Mouse (Mus musculus): ENCODE data around the gene Kif1b.
"Not testable (repeated sequence)": the region's sequence is repeated elsewhere in the genome, so short reads cannot be mapped to it uniquely, and the experiment has no call there.

Kif1b gene

GRCm38 (mm10) chr4:149220042-149220473, 87.4 kb downstream of the Kif1b start:
- DNase-seq (ENCODE audit: low read depth) = no peak

- no peak for DNase-seq (ENCODE audit: low read depth)
These were observed 88.0 kb downstream of the Kif1b start for GRCm38 (mm10) chr4:149219401-149220041.

GRCm38 (mm10) chr4:149218476-149218875, 89.0 kb downstream of the Kif1b start:
- DNase-seq (ENCODE audit: low read depth) = no peak

GRCm38 (mm10) chr4:149215982-149216381, 91.5 kb downstream of the Kif1b start:
- DNase-seq (ENCODE audit: low read depth) = no peak

GRCm38 (mm10) chr4:149215397-149215796, 92.1 kb downstream of the Kif1b start:
- DNase-seq (ENCODE audit: low read depth) = no peak

GRCm38 (mm10) chr4:149214468-149214867, 93.0 kb downstream of the Kif1b start:
- DNase-seq (ENCODE audit: low read depth) = not testable (repeated sequence)

GRCm38 (mm10) chr4:149213466-149213865, 94.0 kb downstream of the Kif1b start:
- no peak for DNase-seq (ENCODE audit: low read depth)

GRCm38 (mm10) chr4:149211441-149211840, 96.1 kb downstream of the Kif1b start:
- DNase-seq (ENCODE audit: low read depth) = not testable (repeated sequence)

- DNase-seq (ENCODE audit: low read depth) = no peak
These were observed 105.0 kb downstream of the Kif1b start for GRCm38 (mm10) chr4:149202467-149202866.

GRCm38 (mm10) chr4:149201110-149201509, 106.4 kb downstream of the Kif1b start:
- no peak for DNase-seq (ENCODE audit: low read depth)

GRCm38 (mm10) chr4:149197180-149197579, 110.3 kb downstream of the Kif1b start:
- DNase-seq (ENCODE audit: low read depth) = no peak

GRCm38 (mm10) chr4:149191103-149191502, 116.4 kb downstream of the Kif1b start:
- no peak for DNase-seq (ENCODE audit: low read depth)

- DNase-seq (ENCODE audit: low read depth) = no peak
These were observed 118.9 kb downstream of the Kif1b start for GRCm38 (mm10) chr4:149188563-149188962.

GRCm38 (mm10) chr4:149182755-149183154, 124.7 kb downstream of the Kif1b start:
- no peak for DNase-seq (ENCODE audit: low read depth)

- DNase-seq (ENCODE audit: low read depth) = no peak
These were observed 125.3 kb downstream of the Kif1b start for GRCm38 (mm10) chr4:149182192-149182591.

- DNase-seq (ENCODE audit: low read depth) = no peak
These were observed 127.9 kb downstream of the Kif1b start for GRCm38 (mm10) chr4:149179573-149179972.

GRCm38 (mm10) chr4:149179160-149179559, 128.3 kb downstream of the Kif1b start:
- no peak for DNase-seq (ENCODE audit: low read depth)

GRCm38 (mm10) chr4:149178328-149178727, 129.2 kb downstream of the Kif1b start:
- DNase-seq (ENCODE audit: low read depth) = no peak

- DNase-seq (ENCODE audit: low read depth) = no peak
These were observed 130.4 kb downstream of the Kif1b start for GRCm38 (mm10) chr4:149177046-149177445.

GRCm38 (mm10) chr4:149176645-149177044, 130.8 kb downstream of the Kif1b start:
- no peak for DNase-seq (ENCODE audit: low read depth)

- DNase-seq (ENCODE audit: low read depth) = no peak
These were observed 133.8 kb downstream of the Kif1b start for GRCm38 (mm10) chr4:149173661-149174060.

GRCm38 (mm10) chr4:149172666-149173065, 134.8 kb downstream of the Kif1b start:
- DNase-seq (ENCODE audit: low read depth) = no peak

- DNase-seq (ENCODE audit: low read depth) = no peak
These were observed 135.4 kb downstream of the Kif1b start for GRCm38 (mm10) chr4:149172083-149172482.

GRCm38 (mm10) chr4:149171581-149171981, 135.9 kb downstream of the Kif1b start:
- no peak for DNase-seq (ENCODE audit: low read depth)
